Mouse (Mus musculus): ENCODE results near the gene Kcna1. TPM values are rescaled to one million over a fixed set of nuclear protein-coding genes. Genes with fewer than 3 reads are reported as not detected.

Kcna1 gene
- polyA plus RNA-seq, 2 experiments: not detected

GRCm38 (mm10) chr6:126618455-126618854 is 27.7 kb downstream of the Kcna1 start:
- no peaks in the 10 kb centered on the region for H3K36me3 ChIP-seq (replicated peaks; ENCODE audit: control insufficient read depth, insufficient read depth, low read depth)
- H3K4me3 ChIP-seq (ENCODE audit: insufficient read depth in 1 of 2, low read depth in 2 of 2, low read length in 2 of 2): no peak overlapping the region
- H3K9ac ChIP-seq (replicated peaks): no peak overlapping the region
- WGBS (ENCODE audit: insufficient replicate concordance): 62% methylated on average over 4 of the region's 4 CpGs
- no peak for DNase-seq (ENCODE audit: low read depth in 3 of 3, low spot score in 3 of 3)
- no peaks in the 10 kb centered on the region for H3K4me1 ChIP-seq (replicated peaks; ENCODE audit: control insufficient read depth in 2 of 2, insufficient read depth in 2 of 2, low read length in 1 of 2)
- TF ChIP-seq EP300 (IDR thresholded peaks at IDR 0.05; ENCODE audit: low read depth) (no peak), CTCF (IDR thresholded peaks at IDR 0.05; ENCODE audit: low read depth) (no peak)
- no peak overlapping the region for H3K4me2 ChIP-seq (ENCODE audit: low read depth)
- no peaks in the 10 kb centered on the region for H3K27me3 ChIP-seq (ENCODE audit: control insufficient read depth, insufficient read depth, low read length)
- no peak overlapping the region for H3K27ac ChIP-seq
- no peaks in the 10 kb centered on the region for H3K9me3 ChIP-seq (ENCODE audit: control insufficient read depth, low read length)
- no peak for ATAC-seq (ENCODE audit: insufficient read depth)

DNA sequence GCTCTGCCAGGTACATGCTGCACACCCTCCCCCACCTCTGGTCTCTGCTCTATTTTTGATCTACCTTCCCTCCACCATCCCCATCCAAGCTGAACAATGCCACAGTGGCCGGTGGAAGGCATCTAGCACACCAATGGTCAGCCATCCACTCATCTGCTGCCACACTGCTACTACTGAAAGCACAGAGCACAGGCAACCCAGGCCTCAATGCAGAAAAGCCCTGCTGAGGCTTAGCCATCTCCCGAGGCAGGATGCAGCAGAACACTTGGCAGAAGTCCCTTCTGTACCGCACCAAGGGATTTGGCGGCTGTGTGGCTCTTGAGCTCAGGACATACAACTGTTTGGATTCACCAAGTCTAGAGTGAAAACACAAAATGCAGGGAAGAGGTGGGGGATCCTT is 35.4 kb downstream of the Kcna1 start:
- Histone ChIP-seq H3K4me2 (ENCODE audit: low read depth) (no peak overlapping the region), H3K27me3 (ENCODE audit: control insufficient read depth, insufficient read depth, low read length) (no peaks in the 10 kb centered on the region), H3K4me1 (replicated peaks; ENCODE audit: control insufficient read depth in 2 of 2, insufficient read depth in 2 of 2, low read length in 1 of 2) (no peaks in the 10 kb centered on the region), H3K27ac (no peak overlapping the region), H3K36me3 (replicated peaks; ENCODE audit: control insufficient read depth, insufficient read depth, low read depth) (no peaks in the 10 kb centered on the region), H3K9ac (replicated peaks) (no peak overlapping the region), H3K4me3 (ENCODE audit: insufficient read depth in 1 of 2, low read depth in 2 of 2, low read length in 2 of 2) (no peak overlapping the region), H3K9me3 (ENCODE audit: control insufficient read depth, low read length) (no peaks in the 10 kb centered on the region)
- 63% methylated on average over 4 of the region's 4 CpGs for WGBS (ENCODE audit: insufficient replicate concordance)
- TF ChIP-seq CTCF (IDR thresholded peaks at IDR 0.05; ENCODE audit: low read depth) (no peak), EP300 (IDR thresholded peaks at IDR 0.05; ENCODE audit: low read depth) (no peak)
- ATAC-seq (ENCODE audit: insufficient read depth) (no peak), DNase-seq (ENCODE audit: low read depth in 3 of 3, low spot score in 3 of 3) (no peak)

- H3K27ac ChIP-seq: no peak overlapping the region
- no peak for TF ChIP-seq CTCF (IDR thresholded peaks at IDR 0.05; ENCODE audit: low read depth)
- TF ChIP-seq EP300 (IDR thresholded peaks at IDR 0.05; ENCODE audit: low read depth): no peak
- H3K9me3 ChIP-seq (ENCODE audit: control insufficient read depth, low read length): no peaks in the 10 kb centered on the region
- DNase-seq (ENCODE audit: low read depth in 3 of 3, low spot score in 3 of 3): no peak
- H3K27me3 ChIP-seq (ENCODE audit: control insufficient read depth, insufficient read depth, low read length): no peaks in the 10 kb centered on the region
- no peak overlapping the region for H3K9ac ChIP-seq (replicated peaks)
- H3K4me1 ChIP-seq (replicated peaks; ENCODE audit: control insufficient read depth in 2 of 2, insufficient read depth in 2 of 2, low read length in 1 of 2): no peaks in the 10 kb centered on the region
- no peak overlapping the region for H3K4me2 ChIP-seq (ENCODE audit: low read depth)
- no peaks in the 10 kb centered on the region for H3K36me3 ChIP-seq (replicated peaks; ENCODE audit: control insufficient read depth, insufficient read depth, low read depth)
- WGBS (ENCODE audit: insufficient replicate concordance): 59% methylated on average over 17 of the region's 17 CpGs
- ATAC-seq (ENCODE audit: insufficient read depth): no peak
- H3K4me3 ChIP-seq (ENCODE audit: insufficient read depth in 1 of 2, low read depth in 2 of 2, low read length in 2 of 2): no peak overlapping the region
These were observed 36.8 kb downstream of the Kcna1 start for GRCm38 (mm10) chr6:126609193-126609947.

- Histone ChIP-seq H3K9me3 (ENCODE audit: control insufficient read depth, low read length) (no peaks in the 10 kb centered on the region), H3K4me1 (replicated peaks; ENCODE audit: control insufficient read depth in 2 of 2, insufficient read depth in 2 of 2, low read length in 1 of 2) (no peaks in the 10 kb centered on the region), H3K27ac (no peak overlapping the region), H3K36me3 (replicated peaks; ENCODE audit: control insufficient read depth, insufficient read depth, low read depth) (no peaks in the 10 kb centered on the region), H3K4me3 (ENCODE audit: insufficient read depth in 1 of 2, low read depth in 2 of 2, low read length in 2 of 2) (no peak overlapping the region), H3K9ac (replicated peaks) (no peak overlapping the region), H3K27me3 (ENCODE audit: control insufficient read depth, insufficient read depth, low read length) (no peaks in the 10 kb centered on the region), H3K4me2 (ENCODE audit: low read depth) (no peak overlapping the region)
- 76% methylated on average over 13 of the region's 13 CpGs for WGBS (ENCODE audit: insufficient replicate concordance)
- DNase-seq (ENCODE audit: low read depth in 3 of 3, low spot score in 3 of 3): no peak
- ATAC-seq (ENCODE audit: insufficient read depth): no peak
- no peak for TF ChIP-seq EP300 (IDR thresholded peaks at IDR 0.05; ENCODE audit: low read depth)
- TF ChIP-seq CTCF (IDR thresholded peaks at IDR 0.05; ENCODE audit: low read depth): no peak
These were observed 44.3 kb downstream of the Kcna1 start for GRCm38 (mm10) chr6:126601843-126602326.

GRCm38 (mm10) chr6:126599201-126599995 is 46.8 kb downstream of the Kcna1 start:
- TF ChIP-seq EP300 (IDR thresholded peaks at IDR 0.05; ENCODE audit: low read depth) (no peak), CTCF (IDR thresholded peaks at IDR 0.05; ENCODE audit: low read depth) (peak; percentile 30)
- Histone ChIP-seq H3K27ac (no peak overlapping the region), H3K4me1 (replicated peaks; ENCODE audit: control insufficient read depth in 2 of 2, insufficient read depth in 2 of 2, low read length in 1 of 2) (no peaks in the 10 kb centered on the region), H3K4me3 (ENCODE audit: insufficient read depth in 1 of 2, low read depth in 2 of 2, low read length in 2 of 2) (no peak overlapping the region), H3K27me3 (ENCODE audit: control insufficient read depth, insufficient read depth, low read length) (no peaks in the 10 kb centered on the region), H3K4me2 (ENCODE audit: low read depth) (no peak overlapping the region), H3K36me3 (replicated peaks; ENCODE audit: control insufficient read depth, insufficient read depth, low read depth) (no peaks in the 10 kb centered on the region), H3K9me3 (ENCODE audit: control insufficient read depth, low read length) (no peaks in the 10 kb centered on the region), H3K9ac (replicated peaks) (no peak overlapping the region)
- 60% methylated on average over 3 of the region's 3 CpGs for WGBS (ENCODE audit: insufficient replicate concordance)
- ATAC-seq (ENCODE audit: insufficient read depth) (no peak), DNase-seq (ENCODE audit: low read depth in 3 of 3, low spot score in 3 of 3) (no peak)
